Mouse (Mus musculus): ENCODE data around the gene Serpinb5.
"Not testable (repeated sequence)": the region's sequence is repeated elsewhere in the genome, so short reads cannot be mapped to it uniquely, and the experiment has no call there.

The Serpinb5 gene

GRCm38 (mm10) chr1:106860847-106861246 lies at the start of gene Serpinb5:
Gene Serpinb5 (plus strand): TSS chr1:106861173.
- in situ Hi-C loops (cut with MboI; ENCODE audit: low sequenced_read_pairs): no loop called here

GRCm38 (mm10) chr1:106814864-106815263 lies 46.1 kb upstream of the Serpinb5 start:
- in situ Hi-C loops (cut with MboI; ENCODE audit: low sequenced_read_pairs): no loop called here

- in situ Hi-C loops (cut with MboI; ENCODE audit: low sequenced_read_pairs): no loop called here
Observed at GRCm38 (mm10) chr1:106815265-106815664, 45.7 kb upstream of the Serpinb5 start.

GRCm38 (mm10) chr1:106816766-106817165 lies 44.2 kb upstream of the Serpinb5 start:
- in situ Hi-C loops (cut with MboI; ENCODE audit: low sequenced_read_pairs): no loop called here

GRCm38 (mm10) chr1:106818323-106818722 lies 42.6 kb upstream of the Serpinb5 start:
- in situ Hi-C loops (cut with MboI; ENCODE audit: low sequenced_read_pairs): no loop called here

GRCm38 (mm10) chr1:106822297-106822696 lies 38.7 kb upstream of the Serpinb5 start:
- in situ Hi-C loops (cut with MboI; ENCODE audit: low sequenced_read_pairs): no loop called here

- in situ Hi-C loops (cut with MboI; ENCODE audit: low sequenced_read_pairs): no loop called here
Observed at GRCm38 (mm10) chr1:106828784-106829183, 32.2 kb upstream of the Serpinb5 start.

GRCm38 (mm10) chr1:106865543-106865942 lies 4.6 kb downstream of the Serpinb5 start:
- in situ Hi-C loops (cut with MboI; ENCODE audit: low sequenced_read_pairs): no loop called here

GRCm38 (mm10) chr1:106866029-106866428 lies 5.1 kb downstream of the Serpinb5 start:
- in situ Hi-C loops (cut with MboI; ENCODE audit: low sequenced_read_pairs): no loop called here

GRCm38 (mm10) chr1:106866768-106867167 lies 5.8 kb downstream of the Serpinb5 start:
- in situ Hi-C loops (cut with MboI; ENCODE audit: low sequenced_read_pairs): no loop called here

GRCm38 (mm10) chr1:106869986-106870385 lies 9.0 kb downstream of the Serpinb5 start:
- in situ Hi-C loops (cut with MboI; ENCODE audit: low sequenced_read_pairs): no loop called here

- in situ Hi-C loops (cut with MboI; ENCODE audit: low sequenced_read_pairs): no loop called here
Observed at GRCm38 (mm10) chr1:106875193-106875886, 14.4 kb downstream of the Serpinb5 start.

- in situ Hi-C loops (cut with MboI; ENCODE audit: low sequenced_read_pairs): no loop called here
Observed at GRCm38 (mm10) chr1:106876147-106876546, 15.2 kb downstream of the Serpinb5 start.

- in situ Hi-C loops (cut with MboI; ENCODE audit: low sequenced_read_pairs): no loop called here
Observed at GRCm38 (mm10) chr1:106882723-106883122, 21.8 kb downstream of the Serpinb5 start.

GRCm38 (mm10) chr1:106883369-106883768 lies 22.4 kb downstream of the Serpinb5 start:
- in situ Hi-C loops (cut with MboI; ENCODE audit: low sequenced_read_pairs): no loop called here

- in situ Hi-C loops (cut with MboI; ENCODE audit: low sequenced_read_pairs): no loop called here
Observed at GRCm38 (mm10) chr1:106883812-106884211, 22.8 kb downstream of the Serpinb5 start.

- in situ Hi-C loops (cut with MboI; ENCODE audit: low sequenced_read_pairs): not testable (repeated sequence)
Observed at GRCm38 (mm10) chr1:106895142-106895541, 34.2 kb downstream of the Serpinb5 start.

- in situ Hi-C loops (cut with MboI; ENCODE audit: low sequenced_read_pairs): no loop called here
Observed at GRCm38 (mm10) chr1:106901406-106901805, 40.4 kb downstream of the Serpinb5 start.

GRCm38 (mm10) chr1:106931954-106932353 lies 71.0 kb downstream of the Serpinb5 start:
- in situ Hi-C loops (cut with MboI; ENCODE audit: low sequenced_read_pairs): no loop called here
